Mouse (Mus musculus) E14TG2a.4 (cell line): ENCODE results near the gene Lcor.

ENCODE experiments used
- CTCF ChIP-seq: conservative IDR thresholded peaks from 2 replicates; pipeline ENCODE4 v1.5.1; 2014; ENCODE audit warnings: low read length
- NANOG ChIP-seq: IDR thresholded peaks from 2 replicates; pipeline ENCODE4 v1.6.1; 2014; ENCODE audit warnings: borderline replicate concordance, low read length, mixed read lengths
- POU5F1 ChIP-seq: IDR thresholded peaks from 2 replicates; pipeline ENCODE4 v1.6.1; 2014; ENCODE audit warnings: low read length, borderline replicate concordance

DNA sequence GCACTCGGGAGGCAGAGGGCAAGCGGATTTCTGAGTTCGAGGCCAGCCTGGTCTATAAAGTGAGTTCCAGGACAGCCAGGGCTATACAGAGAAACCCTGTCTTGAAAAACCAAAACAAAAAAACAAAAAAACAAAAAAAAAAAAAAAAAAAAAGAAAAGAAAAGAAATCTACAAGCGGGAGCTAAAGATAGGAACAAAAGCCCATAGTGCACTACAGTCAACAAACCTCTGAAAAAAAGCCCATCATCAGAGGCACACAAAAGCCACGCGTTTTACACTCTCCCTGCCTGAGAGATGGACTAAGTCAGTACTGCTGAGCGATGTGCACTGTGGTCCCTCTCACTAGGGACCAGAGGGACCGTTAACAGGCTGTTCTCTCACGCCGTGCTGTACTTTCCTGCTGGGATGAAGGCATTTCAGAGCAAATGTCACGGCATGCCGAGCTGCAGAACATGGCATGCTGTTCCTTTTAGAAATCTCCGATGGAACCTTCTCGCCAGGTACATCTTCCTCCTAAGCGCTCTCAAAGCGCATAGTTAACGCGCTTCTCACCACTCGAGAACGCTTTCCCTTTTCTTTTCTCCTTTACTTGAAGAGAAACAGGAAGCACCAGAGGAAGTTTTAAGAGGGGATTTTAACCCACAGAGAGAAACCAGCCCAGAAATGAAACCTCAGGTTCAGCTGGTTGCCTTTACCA is 40.4 kb upstream of the Lcor start:
- TF ChIP-seq CTCF (no peak), POU5F1 (no peak), NANOG (no peak)
